Mouse (Mus musculus) layer of hippocampus, adult 9-11 months (tissue): ENCODE results near the gene Eml6.
"Not testable (repeated sequence)": the region's sequence is repeated elsewhere in the genome, so short reads cannot be mapped to it uniquely, and the experiment has no call there.

Experiments
- DNase-seq: peaks from one replicate; pipeline ENCODE4 v3.0.0; 2022

Eml6 gene

GRCm38 (mm10) chr11:29788921-29789638, 236.8 kb downstream of the Eml6 start:
- DNase-seq = peak; percentile 96

DNA sequence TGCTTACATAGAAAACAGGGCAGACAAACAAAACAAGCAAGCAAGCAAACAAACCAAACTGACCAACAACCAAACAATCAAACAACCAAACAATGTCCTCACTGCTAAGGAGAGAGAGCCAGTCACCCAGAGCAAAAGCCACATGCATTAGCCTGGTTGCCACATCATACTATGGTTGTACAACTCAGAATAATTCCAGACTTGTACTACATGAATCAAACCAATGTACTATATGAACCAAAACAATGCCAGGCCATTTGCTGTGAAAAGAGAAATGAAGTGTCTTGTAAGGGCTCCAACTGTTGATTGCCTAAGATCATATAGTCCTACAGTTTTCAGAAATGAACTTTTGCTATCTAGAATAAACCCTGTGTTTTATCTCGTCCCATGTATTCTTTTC, 237.3 kb downstream of the Eml6 start:
- no peak for DNase-seq

- no peak for DNase-seq
Observed at GRCm38 (mm10) chr11:29787473-29787872, 238.4 kb downstream of the Eml6 start.

- no peak for DNase-seq
Observed at GRCm38 (mm10) chr11:29786583-29787219, 239.1 kb downstream of the Eml6 start.

GRCm38 (mm10) chr11:29779409-29780026, 246.3 kb downstream of the Eml6 start:
- no peak for DNase-seq

- DNase-seq = no peak
Observed at GRCm38 (mm10) chr11:29778936-29779335, 246.9 kb downstream of the Eml6 start.

DNA sequence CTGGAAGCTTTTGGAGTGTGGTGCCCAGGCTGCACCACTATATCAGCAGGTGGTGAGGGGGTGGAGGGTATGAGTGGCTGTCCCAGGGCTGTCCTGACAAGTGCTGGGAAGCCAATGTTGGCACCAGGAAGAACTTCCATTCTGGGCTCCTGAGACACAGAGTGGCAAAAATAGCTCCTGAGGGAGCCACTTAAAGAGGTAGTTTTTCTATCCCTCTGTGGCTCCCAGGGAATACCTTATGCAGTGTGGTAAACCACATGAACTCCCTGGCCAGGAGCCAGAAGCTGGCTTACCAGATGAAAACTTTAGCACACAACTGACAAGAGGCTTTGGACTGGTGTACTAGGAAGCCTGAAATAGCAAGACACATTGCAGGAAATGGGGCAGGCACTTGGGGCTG, 247.9 kb downstream of the Eml6 start:
- DNase-seq = peak; percentile 80

DNA sequence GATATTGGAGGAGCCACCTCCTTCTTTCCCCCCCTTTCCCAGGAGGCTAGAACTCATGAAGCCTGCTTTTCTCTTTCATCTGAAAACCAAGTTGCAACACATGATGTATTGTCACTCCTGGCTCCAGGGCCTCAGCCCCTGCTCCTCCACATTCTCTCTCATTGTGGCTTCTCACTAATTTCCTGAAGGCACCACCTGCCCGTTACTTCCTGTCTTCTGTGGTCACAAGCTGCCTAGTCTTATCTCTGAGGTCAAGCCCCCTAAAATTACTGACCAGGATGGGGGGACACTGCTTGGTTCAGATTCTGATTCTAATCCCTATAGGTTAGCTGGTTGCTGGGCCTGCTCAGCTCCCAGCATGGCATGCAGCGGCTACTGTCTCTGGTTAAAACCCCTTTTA, 251.1 kb downstream of the Eml6 start:
- no peak for DNase-seq

DNA sequence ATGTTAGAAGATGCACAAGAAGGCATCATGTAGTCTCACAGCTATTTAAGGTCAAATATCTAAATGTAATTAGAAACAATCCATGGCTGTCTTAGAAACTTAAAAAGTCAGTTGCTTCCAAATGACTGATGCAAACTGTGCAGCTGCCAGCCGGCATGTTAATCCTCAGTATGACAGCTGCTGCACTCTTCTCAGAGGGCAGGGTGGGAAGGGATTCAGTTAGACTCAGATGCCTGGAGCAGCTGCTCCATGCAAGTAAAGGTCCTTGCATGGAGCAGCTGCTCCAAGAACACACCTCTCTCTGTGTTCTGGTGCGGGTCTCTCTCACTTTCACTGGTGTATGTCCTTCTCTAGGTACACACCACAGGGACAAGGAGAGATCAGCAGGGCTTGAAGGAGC, 251.5 kb downstream of the Eml6 start:
- DNase-seq = peak; percentile 51

- no peak for DNase-seq
Observed at GRCm38 (mm10) chr11:29772279-29772678, 253.6 kb downstream of the Eml6 start.

GRCm38 (mm10) chr11:29770666-29771400, 255.0 kb downstream of the Eml6 start:
- no peak for DNase-seq

GRCm38 (mm10) chr11:29768523-29768922, 257.3 kb downstream of the Eml6 start:
- DNase-seq = no peak

GRCm38 (mm10) chr11:29766313-29766982, 259.4 kb downstream of the Eml6 start:
- DNase-seq = peak; percentile 42

GRCm38 (mm10) chr11:29765063-29765462, 260.8 kb downstream of the Eml6 start:
- peak; percentile 48 for DNase-seq

GRCm38 (mm10) chr11:29762768-29763167, 263.1 kb downstream of the Eml6 start:
- DNase-seq = no peak

DNA sequence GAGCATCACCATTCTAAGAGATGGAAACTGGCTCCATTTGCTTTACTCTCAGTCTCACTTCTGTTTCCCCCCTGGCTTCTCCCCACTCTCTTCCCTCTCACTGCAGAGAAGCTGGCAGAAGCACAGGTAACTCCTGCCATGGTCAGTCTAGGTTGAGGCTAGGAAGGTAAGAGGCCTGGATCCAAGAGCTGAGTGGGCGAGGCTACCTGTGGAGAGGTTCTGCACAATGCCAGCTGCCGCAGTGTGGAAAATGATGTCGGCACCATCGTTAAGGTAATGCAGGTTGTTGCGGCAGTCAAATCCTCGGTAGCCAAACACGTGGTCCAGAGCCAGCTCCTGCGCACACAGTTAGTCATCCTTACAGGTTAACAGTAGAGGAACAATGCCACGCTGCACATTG, 264.4 kb downstream of the Eml6 start:
- no peak for DNase-seq

DNA sequence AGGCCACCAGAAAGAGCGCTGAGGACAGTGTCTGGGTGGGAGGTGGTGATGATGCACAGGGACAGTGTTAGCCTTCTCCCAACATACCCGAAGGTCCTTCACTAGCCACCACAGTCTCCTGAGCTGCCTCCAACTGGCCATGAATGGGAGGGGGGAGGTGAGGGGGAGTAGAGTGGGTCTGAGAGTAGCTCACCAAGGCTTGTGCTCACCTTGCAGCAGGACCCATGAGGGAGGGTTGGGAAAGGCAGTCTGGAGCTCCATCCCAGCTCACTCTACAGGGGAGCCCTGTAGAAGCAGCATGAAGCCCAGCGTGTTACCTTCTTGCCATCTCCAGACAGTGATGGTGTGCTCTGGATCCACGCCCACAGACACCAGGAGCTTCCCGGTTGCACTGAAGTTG, 267.2 kb downstream of the Eml6 start:
- no peak for DNase-seq

DNA sequence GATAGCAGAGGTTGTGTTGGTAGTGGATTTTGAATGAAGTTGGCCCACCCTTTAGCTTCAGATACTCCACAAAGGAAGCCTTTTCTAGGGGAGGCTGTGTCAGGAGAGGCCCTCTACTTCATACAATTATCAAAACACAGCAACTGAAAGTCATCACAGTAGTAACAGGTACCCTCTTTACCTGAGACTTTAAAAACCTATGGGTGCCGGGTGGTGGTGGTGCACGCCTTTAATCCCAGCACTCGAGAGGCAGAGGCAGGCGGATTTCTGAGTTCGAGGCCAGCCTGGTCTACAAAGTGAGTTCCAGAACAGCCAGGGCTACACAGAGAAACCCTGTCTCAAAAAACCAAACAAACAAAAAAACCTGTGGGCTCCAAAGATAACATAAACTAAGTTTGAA, 269.8 kb downstream of the Eml6 start:
- not testable (repeated sequence) for DNase-seq

DNA sequence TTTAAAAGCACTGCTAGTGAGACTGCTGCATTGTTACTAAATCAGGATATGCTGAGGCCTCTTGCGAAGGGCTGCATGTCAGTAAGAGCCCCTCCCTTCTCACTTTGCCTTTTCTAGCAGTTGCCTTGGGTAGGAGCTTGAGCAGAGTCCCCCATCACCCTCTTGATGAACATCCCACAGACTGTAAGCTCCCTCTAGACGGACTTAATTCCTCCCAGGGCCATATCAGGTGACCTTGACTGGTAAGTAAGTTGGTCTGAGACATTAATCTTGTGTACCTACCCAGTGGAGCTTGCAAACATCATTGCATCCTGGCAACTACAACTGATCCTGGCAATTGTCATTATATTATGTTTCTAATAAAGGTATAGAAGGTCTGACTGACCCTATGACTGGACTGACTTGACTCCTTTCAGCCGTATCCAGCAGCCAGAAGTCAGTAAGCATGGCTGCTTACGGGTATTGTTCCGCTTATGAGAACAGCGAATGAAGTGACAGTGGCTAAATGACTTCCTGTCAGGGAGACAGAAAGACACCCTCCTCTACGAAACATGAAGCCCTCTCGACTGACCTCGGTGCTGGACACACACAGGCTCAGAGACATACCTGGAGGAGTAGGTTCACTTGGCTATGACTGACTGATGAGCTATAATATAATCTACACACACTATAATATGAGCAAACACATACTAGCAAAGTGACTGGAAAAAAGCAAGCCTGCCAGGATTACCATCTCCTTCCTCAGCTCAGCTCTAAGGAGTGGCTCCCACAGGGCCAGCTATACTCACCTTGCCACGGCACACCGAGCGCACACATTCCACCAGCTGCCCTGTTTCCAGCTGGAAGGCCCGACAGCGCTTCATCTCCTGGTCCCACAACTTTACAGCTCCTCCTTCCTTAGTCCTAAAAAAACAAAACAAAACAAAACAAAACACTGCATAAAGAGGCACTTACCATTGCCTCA, 273.9 kb downstream of the Eml6 start:
- no peak for DNase-seq

DNA sequence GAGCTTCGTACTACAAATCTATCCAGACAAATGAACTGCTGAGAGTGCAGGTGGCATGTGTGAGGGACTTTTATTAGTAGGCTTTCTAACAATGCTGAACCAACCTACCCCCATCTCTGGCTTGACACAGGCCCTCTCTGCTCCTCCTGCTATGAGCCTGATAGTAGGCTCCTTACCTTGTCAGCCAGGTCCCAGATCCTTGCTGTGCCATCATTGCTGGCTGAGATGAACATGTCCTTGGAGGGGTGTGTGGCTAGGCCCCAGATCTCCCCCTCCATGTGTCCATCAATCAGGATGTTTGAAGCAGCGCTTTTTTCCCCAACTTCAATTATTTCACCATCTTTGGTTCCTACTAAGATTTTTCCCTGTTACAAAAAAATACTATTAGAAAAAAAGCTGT, 274.8 kb downstream of the Eml6 start:
- no peak for DNase-seq

- DNase-seq = no peak
Observed at GRCm38 (mm10) chr11:29749468-29749829, 276.4 kb downstream of the Eml6 start.
